Mouse (Mus musculus) limb, embryonic 13.5 days (tissue): ENCODE measurements around the gene Lsm6. TPM values are rescaled to one million over a fixed set of nuclear protein-coding genes. Genes with fewer than 3 reads are reported as not detected.
A peak's percentile ranks its signal among the peaks of the same experiment; 100 is the strongest.
"Not testable (repeated sequence)": the region's sequence is repeated elsewhere in the genome, so short reads cannot be mapped to it uniquely, and the experiment has no call there.

Source experiments
- ATAC-seq: fragments of 200-750 bp; cut with Nextera tagmentation; 2 replicates; pipeline ENCODE4 v1.8.0; 2017; ENCODE audit warnings: low read depth, moderate number of reproducible peaks, moderate TSS enrichment; ENCODE audit not compliant: low FRiP score
- H3K27ac ChIP-seq: fragments of 300-500 bp; sonication (generic); 2 replicates; pipeline ENCODE4 v1.5.1; 2015; ENCODE audit warnings: inconsistent platforms, mild to moderate bottlenecking, moderate library complexity
- H3K27me3 ChIP-seq: fragments of 300-500 bp; sonication (generic); 2 replicates; pipeline ENCODE4 v1.6.1; 2015; ENCODE audit warnings: mild to moderate bottlenecking, inconsistent platforms
- H3K36me3 ChIP-seq: fragments of 300-500 bp; sonication (generic); 2 replicates; pipeline ENCODE4 v1.6.1; 2015; ENCODE audit warnings: inconsistent platforms, mild to moderate bottlenecking, moderate library complexity
- H3K4me1 ChIP-seq: fragments of 300-500 bp; sonication (generic); 2 replicates; pipeline ENCODE4 v1.6.1; 2015; ENCODE audit warnings: inconsistent platforms
- H3K4me2 ChIP-seq: fragments of 300-500 bp; sonication (generic); replicated peaks from 2 replicates; pipeline ENCODE4 v1.6.1; 2015; ENCODE audit warnings: inconsistent platforms, mild to moderate bottlenecking, moderate library complexity
- H3K4me3 ChIP-seq: fragments of 300-500 bp; sonication (generic); 2 replicates; pipeline ENCODE4 v1.5.1; 2015; ENCODE audit warnings: moderate library complexity, mild to moderate bottlenecking, inconsistent platforms
- H3K9ac ChIP-seq: fragments of 300-500 bp; sonication (generic); 2 replicates; pipeline ENCODE4 v1.6.1; 2015; ENCODE audit warnings: mild to moderate bottlenecking, inconsistent platforms
- H3K9me3 ChIP-seq: fragments of 300-500 bp; sonication (generic); 2 replicates; pipeline ENCODE4 v1.6.1; 2016; ENCODE audit warnings: inconsistent platforms
- WGBS: fragments of 180-500 bp; shearing (Covaris S2); methylation state at CpG from one replicate; pipeline ENCODE4 v1.1.7; 2015; 5-methylcytosine and 5-hydroxymethylcytosine counted together
- polyA plus RNA-seq: library from polyadenylated mRNA; unstranded; fragments of >200 nt; fragmentation: Nextera tagmentation; extraction: Ambion mirVana; gene quantifications from 2 replicates; pipeline ENCODE4 v1.2.1, GENCODE M21; 2015

Lsm6 gene
- polyA plus RNA-seq, 1 experiment from 2014 or later, result 283 TPM

- no peak overlapping the region for H3K9ac ChIP-seq
- 91% methylated on average over 4 of the region's 4 CpGs for WGBS
- H3K9me3 ChIP-seq, result no peaks in the 10 kb centered on the region
- H3K27ac ChIP-seq, result no peak overlapping the region
- ATAC-seq, result no peak
- no peak overlapping the region for H3K4me3 ChIP-seq
- H3K27me3 ChIP-seq, result no peaks in the 10 kb centered on the region
- no peak overlapping the region for H3K4me2 ChIP-seq
- peaks cover 29% of the 10 kb centered on the region for H3K4me1 ChIP-seq
- no peaks in the 10 kb centered on the region for H3K36me3 ChIP-seq
Observed at GRCm38 (mm10) chr8:78824515-78824914, 3.6 kb upstream of the Lsm6 start.

GRCm38 (mm10) chr8:78819973-78820372 is 967 bp downstream of the Lsm6 start:
- peak overlapping the region; percentile 96; the same call in 1 of the 2 replicates for H3K27ac ChIP-seq
- H3K9ac ChIP-seq, result peak overlapping the region; percentile 90
- not testable (repeated sequence) for H3K9me3 ChIP-seq, ATAC-seq, H3K27me3 ChIP-seq
- H3K4me1 ChIP-seq, result peaks cover 29% of the 10 kb centered on the region
- peaks cover 17% of the 10 kb centered on the region for H3K36me3 ChIP-seq
- peak overlapping the region; percentile 69 for H3K4me2 ChIP-seq
- H3K4me3 ChIP-seq, result peak overlapping the region; percentile 74
- 39% methylated on average over 3 of the region's 3 CpGs for WGBS

- no peak overlapping the region for H3K27ac ChIP-seq
- H3K27me3 ChIP-seq, result no peaks in the 10 kb centered on the region
- no peaks in the 10 kb centered on the region for H3K9me3 ChIP-seq
- no peak for ATAC-seq
- H3K36me3 ChIP-seq, result peaks cover 45% of the 10 kb centered on the region
- no peak overlapping the region for H3K4me2 ChIP-seq
- no peak overlapping the region for H3K9ac ChIP-seq
- peaks cover 23% of the 10 kb centered on the region for H3K4me1 ChIP-seq
- 92% methylated on average over 2 of the region's 2 CpGs for WGBS
- H3K4me3 ChIP-seq, result no peak overlapping the region
Observed at GRCm38 (mm10) chr8:78814743-78815142, 6.2 kb downstream of the Lsm6 start.

- H3K27ac ChIP-seq, result no peak overlapping the region
- peak; percentile 83; the same call in 1 of the 2 replicates for ATAC-seq
Observed at GRCm38 (mm10) chr8:78813021-78813420, 7.9 kb downstream of the Lsm6 start.

GRCm38 (mm10) chr8:78812446-78812845 is 8.5 kb downstream of the Lsm6 start:
- WGBS, result 91% methylated on average over 9 of the region's 9 CpGs

More at GRCm38 (mm10) chr8:78813021-78813420, 7.9 kb downstream of the Lsm6 start:
- 71% methylated on average over 9 of the region's 9 CpGs for WGBS
- Histone ChIP-seq H3K4me2 (no peak overlapping the region), H3K4me1 (peaks cover 8% of the 10 kb centered on the region; the same call in 1 of the 2 replicates), H3K9ac (no peak overlapping the region), H3K9me3 (no peaks in the 10 kb centered on the region), H3K36me3 (peaks cover 55% of the 10 kb centered on the region), H3K4me3 (no peak overlapping the region), H3K27me3 (no peaks in the 10 kb centered on the region)

GRCm38 (mm10) chr8:78811748-78812147 is 9.2 kb downstream of the Lsm6 start:
- ATAC-seq, result no peak
- no peak overlapping the region for H3K9ac ChIP-seq
- no peaks in the 10 kb centered on the region for H3K27me3 ChIP-seq
- 0 out of 2 replicates have a peak, but pooled peaks cover 3% of the 10 kb centered on the region for H3K4me1 ChIP-seq
- H3K9me3 ChIP-seq, result no peaks in the 10 kb centered on the region
- peaks cover 62% of the 10 kb centered on the region for H3K36me3 ChIP-seq
- H3K27ac ChIP-seq, result no peak overlapping the region
- H3K4me3 ChIP-seq, result no peak overlapping the region
- 91% methylated on average over 7 of the region's 7 CpGs for WGBS
- no peak overlapping the region for H3K4me2 ChIP-seq

More at GRCm38 (mm10) chr8:78812446-78812845, 8.5 kb downstream of the Lsm6 start:
- Histone ChIP-seq H3K27me3 (no peaks in the 10 kb centered on the region), H3K9me3 (no peaks in the 10 kb centered on the region), H3K9ac (no peak overlapping the region), H3K4me1 (peaks cover 7% of the 10 kb centered on the region; the same call in 1 of the 2 replicates), H3K4me3 (no peak overlapping the region), H3K4me2 (no peak overlapping the region), H3K36me3 (peaks cover 60% of the 10 kb centered on the region), H3K27ac (no peak overlapping the region)
- no peak for ATAC-seq

- Histone ChIP-seq H3K9ac (no peak overlapping the region), H3K27ac (no peak overlapping the region), H3K4me1 (no peaks in the 10 kb centered on the region), H3K4me3 (no peak overlapping the region), H3K36me3 (peaks cover 73% of the 10 kb centered on the region), H3K27me3 (no peaks in the 10 kb centered on the region), H3K9me3 (no peaks in the 10 kb centered on the region), H3K4me2 (no peak overlapping the region)
- ATAC-seq, result no peak
- 91% methylated on average over 9 of the region's 9 CpGs for WGBS
Observed at GRCm38 (mm10) chr8:78810207-78810675, 10.7 kb downstream of the Lsm6 start.

GRCm38 (mm10) chr8:78809454-78810206 is 11.3 kb downstream of the Lsm6 start:
- no peak overlapping the region for H3K9ac ChIP-seq
- 96% methylated on average over 14 of the region's 14 CpGs for WGBS
- no peaks in the 10 kb centered on the region for H3K9me3 ChIP-seq
- H3K36me3 ChIP-seq, result peaks cover 79% of the 10 kb centered on the region
- no peak overlapping the region for H3K4me2 ChIP-seq
- no peak overlapping the region for H3K4me3 ChIP-seq
- no peak overlapping the region for H3K27ac ChIP-seq
- no peaks in the 10 kb centered on the region for H3K4me1 ChIP-seq
- H3K27me3 ChIP-seq, result no peaks in the 10 kb centered on the region
- no peak for ATAC-seq

- H3K4me1 ChIP-seq, result no peaks in the 10 kb centered on the region
- no peak overlapping the region for H3K27ac ChIP-seq
- H3K27me3 ChIP-seq, result no peaks in the 10 kb centered on the region
- H3K4me3 ChIP-seq, result no peak overlapping the region
- no peak overlapping the region for H3K4me2 ChIP-seq
- 96% methylated on average over 2 of the region's 2 CpGs for WGBS
- no peak overlapping the region for H3K9ac ChIP-seq
- no peaks in the 10 kb centered on the region for H3K9me3 ChIP-seq
- H3K36me3 ChIP-seq, result peaks cover 84% of the 10 kb centered on the region
- ATAC-seq, result no peak
Observed at GRCm38 (mm10) chr8:78808888-78809287, 12.1 kb downstream of the Lsm6 start.

- H3K27ac ChIP-seq, result no peak overlapping the region
- no peaks in the 10 kb centered on the region for H3K9me3 ChIP-seq
- H3K36me3 ChIP-seq, result peaks cover 89% of the 10 kb centered on the region
- no peaks in the 10 kb centered on the region for H3K27me3 ChIP-seq
- H3K4me1 ChIP-seq, result no peaks in the 10 kb centered on the region
- H3K4me2 ChIP-seq, result no peak overlapping the region
- no peak for ATAC-seq
- no peak overlapping the region for H3K9ac ChIP-seq
- WGBS, result 90% methylated on average over 5 of the region's 5 CpGs
- no peak overlapping the region for H3K4me3 ChIP-seq
Observed at GRCm38 (mm10) chr8:78808439-78808838, 12.5 kb downstream of the Lsm6 start.

- no peaks in the 10 kb centered on the region for H3K27me3 ChIP-seq
Observed at GRCm38 (mm10) chr8:78807283-78807682, 13.7 kb downstream of the Lsm6 start.

GRCm38 (mm10) chr8:78806006-78806405 is 14.9 kb downstream of the Lsm6 start:
- H3K27me3 ChIP-seq, result no peaks in the 10 kb centered on the region
- peaks cover 81% of the 10 kb centered on the region for H3K36me3 ChIP-seq
- H3K27ac ChIP-seq, result no peak overlapping the region

More at GRCm38 (mm10) chr8:78807283-78807682, 13.7 kb downstream of the Lsm6 start:
- no peak for ATAC-seq
- Histone ChIP-seq H3K36me3 (peaks cover 91% of the 10 kb centered on the region), H3K9ac (no peak overlapping the region), H3K27ac (no peak overlapping the region), H3K4me3 (no peak overlapping the region), H3K4me2 (no peak overlapping the region), H3K9me3 (no peaks in the 10 kb centered on the region), H3K4me1 (no peaks in the 10 kb centered on the region)
- WGBS, result 88% methylated on average over 9 of the region's 9 CpGs

More at GRCm38 (mm10) chr8:78806006-78806405, 14.9 kb downstream of the Lsm6 start:
- no peak for ATAC-seq
- Histone ChIP-seq H3K9ac (no peak overlapping the region), H3K4me3 (no peak overlapping the region), H3K4me1 (no peaks in the 10 kb centered on the region), H3K9me3 (no peaks in the 10 kb centered on the region), H3K4me2 (no peak overlapping the region)
- 85% methylated on average over 5 of the region's 5 CpGs for WGBS
